Mouse (Mus musculus) megakaryocyte, embryonic 14.5 days (primary cell): ENCODE results near the gene Ubl7. TPM values are rescaled to one million over a fixed set of nuclear protein-coding genes. Genes with fewer than 3 reads are reported as not detected.
A peak's percentile ranks its signal among the peaks of the same experiment; 100 is the strongest.

Experiments
- H3K27me3 ChIP-seq: replicated peaks from 2 replicates; pipeline ENCODE3; 2012; ENCODE audit warnings: inconsistent platforms
- H3K36me3 ChIP-seq: replicated peaks from 2 replicates; pipeline ENCODE3; 2012; ENCODE audit warnings: low read length, inconsistent platforms, mixed read lengths
- H3K4me1 ChIP-seq: 2 replicates; pipeline ENCODE4 v1.6.1; 2012; ENCODE audit warnings: inconsistent platforms
- H3K4me3 ChIP-seq: replicated peaks from 2 replicates; pipeline ENCODE3; 2012; ENCODE audit warnings: moderate library complexity, mild to moderate bottlenecking, inconsistent platforms
- H3K9me3 ChIP-seq: 2 replicates; pipeline ENCODE4 v1.6.1; 2012; ENCODE audit warnings: inconsistent platforms
- FLI1 ChIP-seq: IDR thresholded peaks from 2 replicates; pipeline ENCODE4 v1.6.1; 2012; ENCODE audit warnings: low read length, inconsistent platforms, mixed read lengths
- GATA1 ChIP-seq: IDR thresholded peaks from 3 replicates; pipeline ENCODE4 v1.6.1; 2012; ENCODE audit warnings: mixed read lengths, low read length, inconsistent platforms, borderline replicate concordance
- polyA plus RNA-seq: library from polyadenylated mRNA; stranded (reverse); fragments of >175 nt; gene quantifications from 2 replicates; pipeline ENCODE4 v1.2.3, GENCODE M21; 2012; ENCODE audit warnings: low replicate concordance; ENCODE audit not compliant: insufficient read depth

The Ubl7 gene
- polyA plus RNA-seq, 1 experiment, result 138 TPM

GRCm38 (mm10) chr9:57964528-57965250 is 53.9 kb downstream of the Ubl7 start:
- no peak for TF ChIP-seq FLI1
- TF ChIP-seq GATA1, result no peak
- peaks cover 39% of the 10 kb centered on the region for H3K36me3 ChIP-seq
- no peaks in the 10 kb centered on the region for H3K9me3 ChIP-seq
- peaks cover 1% of the 10 kb centered on the region for H3K27me3 ChIP-seq
- no peak overlapping the region for H3K4me3 ChIP-seq
- peaks cover 54% of the 10 kb centered on the region for H3K4me1 ChIP-seq

- H3K9me3 ChIP-seq, result no peaks in the 10 kb centered on the region
- peaks cover 31% of the 10 kb centered on the region for H3K36me3 ChIP-seq
- H3K4me1 ChIP-seq, result peaks cover 63% of the 10 kb centered on the region
- peaks cover 1% of the 10 kb centered on the region for H3K27me3 ChIP-seq
- no peak for TF ChIP-seq GATA1
- TF ChIP-seq FLI1, result no peak
- H3K4me3 ChIP-seq, result no peak overlapping the region
Measured at GRCm38 (mm10) chr9:57965281-57966185, 54.8 kb downstream of the Ubl7 start.

GRCm38 (mm10) chr9:57967237-57967960 is 56.6 kb downstream of the Ubl7 start:
- TF ChIP-seq FLI1, result no peak
- Histone ChIP-seq H3K36me3 (peaks cover 13% of the 10 kb centered on the region), H3K27me3 (peaks cover 7% of the 10 kb centered on the region), H3K9me3 (no peaks in the 10 kb centered on the region), H3K4me3 (no peak overlapping the region), H3K4me1 (peaks cover 74% of the 10 kb centered on the region)

DNA sequence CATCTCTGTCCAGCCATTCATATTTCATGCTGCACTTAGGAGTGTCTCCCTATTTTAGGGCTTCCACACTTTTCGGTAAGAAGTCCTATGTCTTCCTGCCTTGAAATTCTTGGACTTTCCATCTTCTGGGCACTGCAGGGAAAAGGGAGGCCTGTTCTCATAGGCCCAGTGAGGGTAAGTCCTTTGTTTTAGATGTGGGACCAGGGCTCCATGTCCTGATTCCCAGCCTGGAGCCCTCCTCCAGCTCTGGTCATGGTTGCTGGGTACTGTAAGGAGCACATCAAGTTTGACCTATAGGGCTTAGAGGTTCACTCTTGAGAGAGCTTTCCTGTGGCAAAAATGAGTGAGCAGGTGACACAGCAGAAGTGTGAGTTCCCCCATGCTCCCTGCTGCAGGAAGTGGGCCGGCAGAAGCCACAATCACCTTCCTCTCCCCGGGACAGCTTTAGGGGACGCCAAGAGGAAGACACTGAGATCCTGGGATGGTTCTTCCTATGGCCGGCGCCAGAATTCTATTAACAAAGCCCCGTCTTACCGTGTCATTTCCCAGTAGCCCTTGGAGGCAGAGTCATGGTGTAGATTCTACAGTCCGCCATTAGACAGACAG is 57.5 kb downstream of the Ubl7 start:
- Histone ChIP-seq H3K27me3 (peaks cover 11% of the 10 kb centered on the region), H3K36me3 (peaks cover 5% of the 10 kb centered on the region), H3K9me3 (no peaks in the 10 kb centered on the region), H3K4me1 (peaks cover 75% of the 10 kb centered on the region), H3K4me3 (peak overlapping the region; percentile 38)
- no peak for TF ChIP-seq GATA1
- no peak for TF ChIP-seq FLI1

GRCm38 (mm10) chr9:57968783-57969542 is 58.2 kb downstream of the Ubl7 start:
- Histone ChIP-seq H3K36me3 (peaks cover 4% of the 10 kb centered on the region), H3K4me3 (peak overlapping the region; percentile 38), H3K27me3 (peaks cover 14% of the 10 kb centered on the region), H3K4me1 (peaks cover 71% of the 10 kb centered on the region), H3K9me3 (no peaks in the 10 kb centered on the region)
- TF ChIP-seq GATA1 (no peak), FLI1 (no peak)

GRCm38 (mm10) chr9:57969736-57970495 is 59.1 kb downstream of the Ubl7 start:
- no peaks in the 10 kb centered on the region for H3K36me3 ChIP-seq
- no peaks in the 10 kb centered on the region for H3K9me3 ChIP-seq
- peaks cover 69% of the 10 kb centered on the region for H3K4me1 ChIP-seq
- no peak for TF ChIP-seq GATA1
- no peak for TF ChIP-seq FLI1
- peak overlapping the region; percentile 2 for H3K4me3 ChIP-seq
- peaks cover 19% of the 10 kb centered on the region for H3K27me3 ChIP-seq

DNA sequence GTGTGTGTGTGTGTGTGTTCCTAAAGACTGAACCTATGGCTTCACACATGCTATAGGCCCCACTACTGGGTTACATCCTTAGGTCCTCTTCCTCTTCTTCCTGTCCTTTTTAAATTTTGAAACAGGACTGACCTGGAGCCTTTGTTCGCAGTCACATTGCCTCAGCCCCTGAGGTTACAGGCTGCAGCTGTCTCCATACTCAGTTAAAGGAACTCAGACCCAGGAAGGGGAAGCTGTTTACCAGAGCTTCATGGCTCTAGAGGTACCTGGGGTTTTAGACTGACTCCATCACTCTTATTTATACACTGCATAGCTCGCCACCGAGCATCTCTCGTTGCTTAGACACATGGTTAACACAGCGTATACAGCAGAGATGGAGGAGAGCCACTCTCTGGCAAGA is 60.6 kb downstream of the Ubl7 start:
- TF ChIP-seq GATA1, result no peak
- no peak for TF ChIP-seq FLI1
- H3K9me3 ChIP-seq, result peaks cover 4% of the 10 kb centered on the region; the same call in 1 of the 2 replicates
- H3K4me3 ChIP-seq, result no peak overlapping the region
- H3K4me1 ChIP-seq, result peaks cover 69% of the 10 kb centered on the region
- H3K36me3 ChIP-seq, result no peaks in the 10 kb centered on the region
- peaks cover 25% of the 10 kb centered on the region for H3K27me3 ChIP-seq

DNA sequence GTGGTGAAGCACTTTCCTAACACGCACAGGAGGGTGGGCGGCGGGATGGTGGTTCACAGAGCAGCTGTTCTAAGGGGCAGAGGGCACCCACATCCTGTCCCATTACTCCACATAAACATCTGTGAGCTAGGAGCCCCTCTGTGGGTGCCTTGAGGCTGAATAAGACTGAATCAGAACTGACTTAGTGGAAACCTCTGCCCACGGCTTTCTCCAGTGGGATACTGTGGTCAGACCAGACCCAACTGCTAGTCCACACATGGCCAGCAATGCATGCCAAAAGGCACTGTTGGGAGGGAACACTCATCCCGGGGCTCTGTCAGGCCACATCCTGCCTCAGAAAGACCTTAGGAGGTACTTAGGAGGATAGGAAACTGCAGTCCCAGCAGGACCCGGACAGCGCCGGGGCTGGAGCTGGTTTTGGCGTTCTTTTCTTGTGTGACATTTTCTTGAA is 61.4 kb downstream of the Ubl7 start:
- no peak overlapping the region for H3K4me3 ChIP-seq
- peaks cover 12% of the 10 kb centered on the region for H3K9me3 ChIP-seq
- peaks cover 69% of the 10 kb centered on the region for H3K4me1 ChIP-seq
- H3K27me3 ChIP-seq, result peaks cover 31% of the 10 kb centered on the region
- TF ChIP-seq GATA1 (no peak), FLI1 (no peak)
- no peaks in the 10 kb centered on the region for H3K36me3 ChIP-seq
